Mouse (Mus musculus) gastrocnemius, postnatal 36 days (tissue): ENCODE data around the gene Atp11a. TPM values are rescaled to one million over a fixed set of nuclear protein-coding genes. Genes with fewer than 3 reads are reported as not detected.

Experiments
- DNase-seq, 2 experiments: peaks; one replicate each; pipeline ENCODE4 v3.0.0; 2022
- intact Hi-C: fragments of 180-260 bp; cut with DNase I; formaldehyde crosslinking; loops from one replicate; pipeline ENCODE4 v1.15.1; 2025
- total RNA-seq, 2 experiments: library from RNA; stranded (reverse); gene quantifications; 2 replicates each; pipeline ENCODE4 v1.2.3; 2021

The Atp11a gene
- total RNA-seq, 2 experiments from 2014 or later = 24.3 to 27.0 TPM

GRCm38 (mm10) chr8:12863061-12863460 lies 106.2 kb downstream of the Atp11a start:
- intact Hi-C loops = no loop called here
- DNase-seq = no peak

GRCm38 (mm10) chr8:12863608-12864007 lies 106.8 kb downstream of the Atp11a start:
- no peak for DNase-seq
- intact Hi-C loops = no loop called here

GRCm38 (mm10) chr8:12865790-12866189 lies 109.0 kb downstream of the Atp11a start:
- intact Hi-C loops = no loop called here
- DNase-seq = no peak

- DNase-seq = no peak
- intact Hi-C loops = no loop called here
Measured at GRCm38 (mm10) chr8:12869661-12870060, 112.8 kb downstream of the Atp11a start.

- intact Hi-C loops = no loop called here
- no peak for DNase-seq
Measured at GRCm38 (mm10) chr8:12870656-12871055, 113.8 kb downstream of the Atp11a start.

GRCm38 (mm10) chr8:12871461-12871860 lies 114.6 kb downstream of the Atp11a start:
- intact Hi-C loops = no loop called here
- DNase-seq = no peak

GRCm38 (mm10) chr8:12872983-12873356 lies 116.2 kb downstream of the Atp11a start:
- no peak for DNase-seq
- intact Hi-C loops = no loop called here

GRCm38 (mm10) chr8:12873357-12874046 lies 116.7 kb downstream of the Atp11a start, which contains the start of gene Mcf2l:
Gene Mcf2l, plus strand, starts transcription at chr8:12873806.
- no peak for DNase-seq
- intact Hi-C loops = no loop called here

- no peak for DNase-seq
- intact Hi-C loops = no loop called here
Measured at GRCm38 (mm10) chr8:12874194-12874791, 117.5 kb downstream of the Atp11a start.

GRCm38 (mm10) chr8:12874971-12875370 lies 118.2 kb downstream of the Atp11a start:
- intact Hi-C loops = no loop called here
- no peak for DNase-seq

- intact Hi-C loops = no loop called here
- DNase-seq = no peak
Measured at GRCm38 (mm10) chr8:12877126-12877525, 120.3 kb downstream of the Atp11a start.

GRCm38 (mm10) chr8:12880163-12880562 lies 123.3 kb downstream of the Atp11a start:
- intact Hi-C loops = no loop called here

GRCm38 (mm10) chr8:12883051-12884004 lies 126.5 kb downstream of the Atp11a start:
- no peak for DNase-seq
- intact Hi-C loops = no loop called here

More at GRCm38 (mm10) chr8:12880163-12880562, 123.3 kb downstream of the Atp11a start:
- DNase-seq = no peak

GRCm38 (mm10) chr8:12887772-12888435 lies 131.1 kb downstream of the Atp11a start:
- DNase-seq = no peak
- intact Hi-C loops = no loop called here

- intact Hi-C loops = no loop called here
- DNase-seq = no peak
Measured at GRCm38 (mm10) chr8:12889046-12889598, 132.3 kb downstream of the Atp11a start.

- no peak for DNase-seq
- intact Hi-C loops = loop anchor here (10.0 kb wide), 1 partner anchor 402 kb away; no protein-coding TSS in a partner anchor
Measured at GRCm38 (mm10) chr8:12892882-12893446, 136.2 kb downstream of the Atp11a start.

- intact Hi-C loops = loop anchor here (10.0 kb wide), 1 partner anchor 401 kb away; no protein-coding TSS in a partner anchor
- DNase-seq = no peak
Measured at GRCm38 (mm10) chr8:12893797-12894578, 137.2 kb downstream of the Atp11a start.

- no peak for DNase-seq
- intact Hi-C loops = loop anchor here (10.0 kb wide), 1 partner anchor 400 kb away; no protein-coding TSS in a partner anchor
Measured at GRCm38 (mm10) chr8:12894783-12895534, 138.1 kb downstream of the Atp11a start.
